Mouse (Mus musculus) limb, embryonic 13.5 days (tissue): ENCODE measurements around the gene Htra3. TPM values are rescaled to one million over a fixed set of nuclear protein-coding genes. Genes with fewer than 3 reads are reported as not detected.

Experiments
- ATAC-seq: fragments of 200-750 bp; cut with Nextera tagmentation; 2 replicates; pipeline ENCODE4 v1.8.0; 2017; ENCODE audit warnings: low read depth, moderate number of reproducible peaks, moderate TSS enrichment; ENCODE audit not compliant: low FRiP score
- H3K27ac ChIP-seq: fragments of 300-500 bp; sonication (generic); 2 replicates; pipeline ENCODE4 v1.5.1; 2015; ENCODE audit warnings: inconsistent platforms, mild to moderate bottlenecking, moderate library complexity
- H3K27me3 ChIP-seq: fragments of 300-500 bp; sonication (generic); 2 replicates; pipeline ENCODE4 v1.6.1; 2015; ENCODE audit warnings: mild to moderate bottlenecking, inconsistent platforms
- H3K36me3 ChIP-seq: fragments of 300-500 bp; sonication (generic); 2 replicates; pipeline ENCODE4 v1.6.1; 2015; ENCODE audit warnings: inconsistent platforms, mild to moderate bottlenecking, moderate library complexity
- H3K4me1 ChIP-seq: fragments of 300-500 bp; sonication (generic); 2 replicates; pipeline ENCODE4 v1.6.1; 2015; ENCODE audit warnings: inconsistent platforms
- H3K4me2 ChIP-seq: fragments of 300-500 bp; sonication (generic); replicated peaks from 2 replicates; pipeline ENCODE4 v1.6.1; 2015; ENCODE audit warnings: inconsistent platforms, mild to moderate bottlenecking, moderate library complexity
- H3K4me3 ChIP-seq: fragments of 300-500 bp; sonication (generic); 2 replicates; pipeline ENCODE4 v1.5.1; 2015; ENCODE audit warnings: moderate library complexity, mild to moderate bottlenecking, inconsistent platforms
- H3K9ac ChIP-seq: fragments of 300-500 bp; sonication (generic); 2 replicates; pipeline ENCODE4 v1.6.1; 2015; ENCODE audit warnings: mild to moderate bottlenecking, inconsistent platforms
- H3K9me3 ChIP-seq: fragments of 300-500 bp; sonication (generic); 2 replicates; pipeline ENCODE4 v1.6.1; 2016; ENCODE audit warnings: inconsistent platforms
- WGBS: fragments of 180-500 bp; shearing (Covaris S2); methylation state at CpG from one replicate; pipeline ENCODE4 v1.1.7; 2015; 5-methylcytosine and 5-hydroxymethylcytosine counted together
- polyA plus RNA-seq: library from polyadenylated mRNA; unstranded; fragments of >200 nt; fragmentation: Nextera tagmentation; extraction: Ambion mirVana; gene quantifications from 2 replicates; pipeline ENCODE4 v1.2.1, GENCODE M21; 2015

Gene Htra3
- polyA plus RNA-seq, 1 experiment from 2014 or later, result 20.1 TPM

DNA sequence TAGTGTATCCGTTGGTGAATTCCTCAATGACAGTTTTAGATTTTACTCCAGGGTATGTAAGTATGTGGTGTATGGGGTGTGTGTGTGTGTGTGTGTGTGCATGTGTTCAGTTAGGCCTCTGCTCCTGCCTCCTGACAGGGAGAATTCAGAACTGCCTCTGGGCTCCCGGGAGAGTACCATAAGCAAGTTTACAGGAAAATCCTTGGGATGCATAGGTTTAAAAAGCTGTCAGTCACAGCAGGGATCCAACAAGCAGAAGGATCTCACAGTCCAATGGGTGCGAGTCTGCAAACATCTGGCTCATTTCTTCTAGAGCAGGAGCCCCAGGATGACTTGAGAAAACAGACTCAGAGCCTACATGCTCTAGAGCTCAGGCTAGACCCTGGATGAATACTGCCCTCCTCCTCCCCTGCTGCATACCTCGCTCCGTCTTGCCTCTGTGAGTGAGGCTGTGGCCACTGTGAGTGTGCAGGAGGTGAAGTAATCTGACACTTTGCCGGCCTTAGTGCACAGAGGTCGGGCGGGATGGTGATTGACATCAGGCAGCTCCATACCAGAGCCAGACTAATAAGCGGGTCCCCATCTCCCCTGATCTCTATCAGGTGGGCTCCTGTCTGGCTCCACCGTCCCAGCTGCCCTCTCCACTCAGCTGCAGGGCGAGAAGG is 9.7 kb downstream of the Htra3 start:
- peak overlapping the region; percentile 55; the same call in 1 of the 2 replicates for H3K27ac ChIP-seq
- H3K4me2 ChIP-seq, result no peak overlapping the region
- no peaks in the 10 kb centered on the region for H3K9me3 ChIP-seq
- no peaks in the 10 kb centered on the region for H3K27me3 ChIP-seq
- peak; percentile 41; the same call in 1 of the 2 replicates for ATAC-seq
- WGBS, result 9% methylated on average over 11 of the region's 11 CpGs
- no peaks in the 10 kb centered on the region for H3K36me3 ChIP-seq
- no peak overlapping the region for H3K9ac ChIP-seq
- H3K4me1 ChIP-seq, result peaks cover 61% of the 10 kb centered on the region
- H3K4me3 ChIP-seq, result no peak overlapping the region

DNA sequence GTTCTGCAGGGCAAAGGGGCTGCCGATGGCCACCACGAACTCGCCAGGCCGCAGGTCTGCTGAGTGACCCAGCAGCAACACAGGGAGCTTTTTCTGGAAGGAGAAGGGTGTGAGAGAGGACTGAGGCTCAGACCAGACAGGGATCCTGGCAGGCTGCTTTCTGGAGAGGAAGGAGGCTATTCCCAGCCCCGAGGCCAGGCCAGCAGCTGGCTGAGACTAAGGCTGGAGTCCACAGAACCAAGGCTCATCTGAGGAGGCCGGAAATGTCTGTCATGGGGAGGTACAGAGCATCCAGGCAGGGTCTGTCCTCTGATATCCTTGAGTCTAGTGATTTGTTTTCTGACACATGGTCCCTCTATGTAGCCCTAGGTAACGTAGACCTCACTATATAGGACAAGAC is 13.4 kb downstream of the Htra3 start:
- H3K9ac ChIP-seq, result no peak overlapping the region
- no peak overlapping the region for H3K4me3 ChIP-seq
- 91% methylated on average over 7 of the region's 7 CpGs for WGBS
- H3K27me3 ChIP-seq, result no peaks in the 10 kb centered on the region
- ATAC-seq, result no peak
- H3K4me2 ChIP-seq, result no peak overlapping the region
- H3K9me3 ChIP-seq, result no peaks in the 10 kb centered on the region
- H3K27ac ChIP-seq, result no peak overlapping the region
- no peaks in the 10 kb centered on the region; the same call in 1 of the 2 replicates for H3K36me3 ChIP-seq
- peaks cover 24% of the 10 kb centered on the region for H3K4me1 ChIP-seq

DNA sequence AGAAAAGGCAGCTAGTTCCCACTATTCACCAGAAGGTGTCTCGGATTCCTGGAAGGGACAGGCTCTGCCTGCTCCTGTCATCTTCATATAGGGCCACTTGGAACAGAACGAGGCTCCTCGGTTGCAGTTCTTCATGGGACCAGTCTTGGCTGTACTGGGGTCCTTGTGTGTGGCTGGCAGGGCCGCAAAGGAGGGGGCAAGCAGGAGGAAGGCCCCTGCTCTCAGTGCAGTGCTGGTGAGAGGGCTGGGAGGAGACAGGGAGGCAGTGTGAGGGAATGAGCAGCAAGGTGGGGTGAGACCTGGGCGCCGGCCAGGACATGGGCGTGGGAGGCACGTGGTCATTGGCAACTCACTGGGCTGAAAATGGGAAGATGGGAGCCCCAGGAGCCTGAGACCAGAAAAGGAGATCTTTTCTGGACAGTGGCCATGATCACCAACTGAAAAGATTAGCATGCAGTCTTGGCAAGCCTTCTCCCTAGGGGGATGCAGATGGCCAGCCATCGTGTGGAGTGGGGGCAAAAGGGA is 17.5 kb downstream of the Htra3 start:
- 84% methylated on average over 9 of the region's 9 CpGs for WGBS
- H3K9me3 ChIP-seq, result no peaks in the 10 kb centered on the region
- H3K4me2 ChIP-seq, result no peak overlapping the region
- H3K27me3 ChIP-seq, result no peaks in the 10 kb centered on the region
- peaks cover 8% of the 10 kb centered on the region; the same call in 1 of the 2 replicates for H3K4me1 ChIP-seq
- no peak overlapping the region for H3K9ac ChIP-seq
- no peak overlapping the region for H3K4me3 ChIP-seq
- ATAC-seq, result no peak
- no peaks in the 10 kb centered on the region; the same call in 1 of the 2 replicates for H3K36me3 ChIP-seq
- H3K27ac ChIP-seq, result no peak overlapping the region

DNA sequence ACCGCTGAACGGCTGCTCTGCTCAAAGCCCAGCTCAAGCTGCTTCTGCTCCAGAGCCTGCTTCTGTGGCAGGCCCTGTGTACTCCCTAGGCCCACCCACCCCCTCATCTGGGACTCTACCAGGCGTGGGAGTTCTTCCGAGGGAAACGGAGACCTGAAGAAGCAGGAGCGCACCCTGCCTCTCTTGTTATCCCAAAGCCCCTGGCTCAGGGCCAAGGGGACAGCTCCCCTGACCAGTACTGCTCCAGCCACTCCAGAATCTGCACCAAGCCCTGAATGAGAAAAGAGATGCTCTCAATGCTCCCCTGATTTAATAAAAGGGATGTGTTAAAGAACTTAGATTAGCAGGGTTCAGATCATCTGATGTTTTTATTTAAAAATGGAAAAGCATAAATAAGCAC is 18.4 kb downstream of the Htra3 start:
- H3K27ac ChIP-seq, result no peak overlapping the region
- no peaks in the 10 kb centered on the region; the same call in 1 of the 2 replicates for H3K36me3 ChIP-seq
- WGBS, result 72% methylated on average over 6 of the region's 6 CpGs
- H3K4me1 ChIP-seq, result peaks cover 8% of the 10 kb centered on the region; the same call in 1 of the 2 replicates
- H3K9ac ChIP-seq, result no peak overlapping the region
- no peaks in the 10 kb centered on the region for H3K9me3 ChIP-seq
- H3K4me3 ChIP-seq, result no peak overlapping the region
- ATAC-seq, result no peak
- H3K27me3 ChIP-seq, result no peaks in the 10 kb centered on the region
- H3K4me2 ChIP-seq, result no peak overlapping the region

DNA sequence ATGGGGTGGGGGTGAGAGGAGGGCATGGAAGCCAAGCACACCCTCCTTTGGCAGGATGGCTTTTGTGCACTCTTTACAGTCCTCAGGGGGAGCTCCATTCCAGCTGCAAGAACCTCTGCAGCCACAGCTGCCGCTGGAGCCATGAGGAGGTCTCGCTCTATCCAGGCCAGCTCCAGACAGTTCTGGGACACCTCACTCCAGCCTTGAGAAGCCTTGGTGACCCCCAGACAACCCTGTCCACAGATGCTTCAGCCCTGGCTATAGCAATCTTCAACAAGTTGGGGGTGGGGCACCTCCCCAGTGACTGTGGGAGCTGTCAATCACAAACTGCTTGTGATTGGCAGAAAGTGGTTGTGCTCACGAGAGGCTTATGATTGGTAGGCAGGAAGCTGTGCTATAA is 20.1 kb downstream of the Htra3 start:
- Histone ChIP-seq H3K9ac (no peak overlapping the region), H3K4me2 (no peak overlapping the region), H3K4me3 (no peak overlapping the region), H3K27me3 (no peaks in the 10 kb centered on the region), H3K27ac (no peak overlapping the region), H3K4me1 (peaks cover 8% of the 10 kb centered on the region; the same call in 1 of the 2 replicates), H3K36me3 (no peaks in the 10 kb centered on the region; the same call in 1 of the 2 replicates), H3K9me3 (no peaks in the 10 kb centered on the region)
- 40% methylated on average over 3 of the region's 3 CpGs for WGBS
- ATAC-seq, result peak; percentile 54

DNA sequence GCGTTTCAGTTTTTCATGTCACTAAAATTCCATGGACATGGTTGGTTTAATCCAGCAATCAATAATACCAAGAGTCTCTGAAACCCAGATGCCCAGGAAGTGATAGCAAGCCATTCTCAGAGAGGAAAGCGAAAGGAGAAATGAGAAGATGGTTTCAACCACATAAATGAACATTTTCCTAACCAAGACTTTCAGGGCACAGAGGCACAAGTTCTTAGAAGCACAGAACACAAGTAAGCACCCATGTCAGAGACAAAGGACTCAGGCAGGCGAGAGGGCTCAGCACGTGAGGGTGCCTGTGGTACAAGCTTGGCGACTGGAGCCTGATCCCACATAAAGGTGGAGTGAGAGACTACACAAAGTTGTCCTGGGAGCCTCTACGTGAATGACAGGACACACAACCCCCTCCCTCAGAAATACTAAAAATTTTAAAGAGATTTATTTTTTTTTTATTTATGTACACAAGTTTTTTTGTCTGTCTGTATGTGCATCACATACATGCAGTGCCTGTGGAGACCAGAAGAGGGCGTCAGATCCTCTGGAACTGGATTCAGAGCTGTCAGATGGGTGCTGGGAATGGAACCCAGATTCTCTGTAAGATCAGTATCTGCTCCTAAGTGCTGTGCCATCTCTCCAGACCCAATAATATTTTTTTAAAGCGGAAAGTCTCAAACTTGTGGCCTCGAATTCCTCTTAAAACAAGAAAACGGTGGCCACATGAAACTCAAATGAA is 23.7 kb downstream of the Htra3 start:
- no peak overlapping the region for H3K9ac ChIP-seq
- ATAC-seq, result no peak
- H3K4me2 ChIP-seq, result no peak overlapping the region
- H3K4me3 ChIP-seq, result no peak overlapping the region
- no peaks in the 10 kb centered on the region for H3K27me3 ChIP-seq
- no peaks in the 10 kb centered on the region for H3K9me3 ChIP-seq
- peaks cover 8% of the 10 kb centered on the region; the same call in 1 of the 2 replicates for H3K4me1 ChIP-seq
- H3K36me3 ChIP-seq, result no peaks in the 10 kb centered on the region
- no peak overlapping the region for H3K27ac ChIP-seq
- WGBS, result 87% methylated on average over 10 of the region's 10 CpGs

DNA sequence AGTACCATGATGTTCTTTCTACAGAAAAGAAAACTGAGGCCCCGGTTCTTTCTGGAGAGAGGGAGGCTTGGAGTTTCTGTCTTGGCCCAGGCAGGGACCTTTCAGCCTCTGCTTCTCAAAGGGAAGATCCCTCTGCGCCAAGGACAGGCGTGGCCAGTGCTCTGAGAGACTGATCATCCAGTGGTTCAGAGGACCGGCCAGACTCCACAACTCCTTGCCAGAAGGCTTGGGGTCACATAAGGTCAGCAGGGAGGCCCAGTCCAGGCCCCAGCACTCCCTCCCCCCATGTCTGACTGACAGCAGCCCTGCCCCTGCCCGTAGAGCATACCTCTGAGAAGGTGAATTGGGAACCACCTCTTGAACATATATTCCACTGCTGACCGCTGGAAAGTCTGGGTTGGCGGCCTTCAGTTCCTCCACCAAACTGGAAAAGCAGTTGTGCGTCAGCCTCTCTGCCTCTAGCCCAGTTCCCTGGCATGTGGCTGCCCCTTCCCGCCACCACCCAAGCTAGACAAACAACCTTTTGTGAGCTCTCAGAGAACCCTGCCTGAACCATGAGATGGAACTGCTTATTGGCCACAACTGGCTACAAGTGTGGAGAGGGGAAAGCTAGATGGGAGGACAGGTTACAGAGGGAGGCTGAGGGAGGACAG is 25.7 kb downstream of the Htra3 start:
- Histone ChIP-seq H3K27ac (no peak overlapping the region), H3K4me2 (no peak overlapping the region), H3K27me3 (no peaks in the 10 kb centered on the region), H3K4me3 (no peak overlapping the region), H3K4me1 (no peaks in the 10 kb centered on the region), H3K9ac (no peak overlapping the region), H3K9me3 (no peaks in the 10 kb centered on the region), H3K36me3 (no peaks in the 10 kb centered on the region)
- no peak for ATAC-seq
- 71% methylated on average over 9 of the region's 9 CpGs for WGBS

DNA sequence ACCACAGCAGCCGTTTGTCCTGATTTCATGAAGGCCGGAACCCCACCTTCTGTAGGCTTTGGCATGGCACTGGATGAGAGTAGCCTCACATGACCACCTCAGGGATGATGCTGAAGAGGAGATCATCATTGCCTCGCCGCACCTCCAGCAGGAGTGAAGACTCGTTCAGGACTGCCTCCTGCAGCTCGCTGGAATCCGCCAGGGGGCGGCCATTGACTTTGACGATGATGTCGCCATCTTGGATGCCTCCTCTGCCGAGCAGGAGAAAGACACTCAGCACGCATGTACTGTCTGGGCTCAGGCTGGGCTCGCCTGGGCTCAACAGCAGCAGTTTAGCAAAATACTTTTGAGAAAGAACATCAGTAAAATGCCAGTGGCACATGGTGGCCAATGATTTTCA is 26.7 kb downstream of the Htra3 start:
- Histone ChIP-seq H3K9ac (no peak overlapping the region), H3K36me3 (no peaks in the 10 kb centered on the region), H3K4me3 (no peak overlapping the region), H3K4me1 (no peaks in the 10 kb centered on the region), H3K4me2 (no peak overlapping the region), H3K27ac (no peak overlapping the region), H3K27me3 (no peaks in the 10 kb centered on the region), H3K9me3 (no peaks in the 10 kb centered on the region)
- ATAC-seq, result no peak
- WGBS, result 86% methylated on average over 13 of the region's 13 CpGs

DNA sequence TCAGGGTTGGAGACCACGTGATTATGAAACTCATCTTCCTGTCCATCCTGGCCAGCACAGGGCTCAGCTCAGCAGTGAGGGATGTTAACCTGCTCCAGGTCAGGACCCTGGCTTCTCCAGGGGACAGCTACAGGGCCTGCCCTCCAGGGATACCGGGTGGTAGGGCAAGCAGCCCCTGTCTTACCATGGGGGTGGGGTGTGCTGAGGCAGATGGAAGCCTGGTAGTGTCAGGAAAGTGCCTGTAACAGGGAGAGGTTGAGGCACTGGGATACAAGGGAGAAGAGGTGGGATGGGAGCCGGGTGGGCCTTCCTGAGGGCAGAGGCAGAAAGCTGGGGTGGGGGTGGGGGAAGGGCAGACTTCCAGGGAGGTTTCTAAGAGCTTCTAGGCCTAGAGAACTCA is 27.3 kb downstream of the Htra3 start:
- Histone ChIP-seq H3K27ac (no peak overlapping the region), H3K36me3 (no peaks in the 10 kb centered on the region), H3K9ac (no peak overlapping the region), H3K4me1 (peaks cover 3% of the 10 kb centered on the region; the same call in 1 of the 2 replicates), H3K27me3 (no peaks in the 10 kb centered on the region), H3K4me3 (no peak overlapping the region), H3K4me2 (no peak overlapping the region), H3K9me3 (no peaks in the 10 kb centered on the region)
- ATAC-seq, result no peak
- 81% methylated on average over 3 of the region's 3 CpGs for WGBS

DNA sequence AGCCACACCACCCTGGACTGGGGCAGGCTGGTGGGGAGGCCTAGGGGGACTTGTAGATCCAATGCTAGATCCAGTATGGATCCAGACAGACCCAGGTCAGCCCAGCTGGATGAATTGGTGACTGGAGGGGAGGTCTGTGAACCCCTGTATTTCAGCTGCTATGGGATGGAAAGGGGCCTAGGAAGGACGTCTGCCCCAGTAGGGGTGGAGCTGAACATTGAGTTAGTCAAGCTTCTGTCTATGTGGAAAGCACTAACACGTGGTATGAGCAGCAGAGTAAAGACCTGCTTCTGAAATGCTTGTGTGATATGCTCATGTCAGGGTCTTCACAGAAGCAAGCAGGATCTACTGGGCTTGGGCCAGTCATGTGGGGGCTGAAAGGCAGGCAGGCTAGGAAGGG is 31.4 kb downstream of the Htra3 start:
- WGBS, result 52% methylated on average over 2 of the region's 2 CpGs
- no peaks in the 10 kb centered on the region for H3K36me3 ChIP-seq
- no peaks in the 10 kb centered on the region for H3K27me3 ChIP-seq
- H3K4me3 ChIP-seq, result no peak overlapping the region
- H3K4me1 ChIP-seq, result peaks cover 3% of the 10 kb centered on the region; the same call in 1 of the 2 replicates
- no peak overlapping the region for H3K9ac ChIP-seq
- H3K27ac ChIP-seq, result no peak overlapping the region
- H3K4me2 ChIP-seq, result no peak overlapping the region
- no peaks in the 10 kb centered on the region for H3K9me3 ChIP-seq
- no peak for ATAC-seq

DNA sequence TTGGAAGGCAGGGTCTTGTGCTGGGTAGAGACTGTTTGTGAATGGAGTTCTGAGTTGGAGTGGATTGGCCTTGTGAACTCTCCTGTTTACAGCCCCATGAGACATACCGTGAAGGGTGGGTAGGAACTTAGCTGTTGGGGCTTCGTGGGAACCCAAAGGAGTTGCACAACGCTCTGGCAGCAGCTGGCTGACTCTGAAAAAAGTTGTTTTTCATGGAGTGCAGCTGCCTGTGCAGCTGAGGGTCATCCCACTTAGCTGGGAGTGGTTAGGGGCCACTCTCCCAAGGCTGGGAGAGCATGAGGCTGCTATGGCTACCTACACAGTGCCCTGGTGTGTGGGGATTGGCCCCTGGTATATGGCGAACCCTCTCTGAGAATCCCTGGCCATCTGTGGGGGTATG is 32.0 kb downstream of the Htra3 start:
- Histone ChIP-seq H3K4me1 (peaks cover 9% of the 10 kb centered on the region; the same call in 1 of the 2 replicates), H3K9ac (no peak overlapping the region), H3K27me3 (no peaks in the 10 kb centered on the region), H3K9me3 (no peaks in the 10 kb centered on the region), H3K27ac (no peak overlapping the region), H3K4me3 (no peak overlapping the region), H3K4me2 (no peak overlapping the region), H3K36me3 (no peaks in the 10 kb centered on the region)
- WGBS, result 71% methylated on average over 4 of the region's 4 CpGs
- no peak for ATAC-seq

DNA sequence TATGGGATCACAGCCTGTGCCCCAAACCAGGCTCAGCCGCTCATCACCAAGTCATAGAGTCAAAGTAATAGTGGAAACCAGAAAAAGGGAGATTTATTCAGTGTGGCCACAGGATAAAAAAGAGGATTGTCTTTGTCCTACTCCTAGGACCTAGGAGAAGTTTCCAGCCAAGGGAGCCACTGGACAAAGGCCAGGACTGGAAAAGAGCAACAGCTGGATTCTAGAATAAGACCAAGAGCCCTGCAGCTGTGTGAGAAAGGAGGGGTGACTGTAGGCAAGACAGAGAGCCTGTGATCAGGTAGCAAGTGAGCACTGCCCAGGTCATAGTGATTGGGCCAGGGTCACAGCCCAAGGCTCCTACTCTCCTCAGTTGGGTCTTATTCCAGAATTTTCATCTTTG is 32.7 kb downstream of the Htra3 start:
- H3K36me3 ChIP-seq, result no peaks in the 10 kb centered on the region
- 83% methylated on average over 1 of the region's 1 CpGs for WGBS
- no peaks in the 10 kb centered on the region for H3K9me3 ChIP-seq
- H3K27me3 ChIP-seq, result no peaks in the 10 kb centered on the region
- H3K27ac ChIP-seq, result no peak overlapping the region
- no peak overlapping the region for H3K9ac ChIP-seq
- H3K4me3 ChIP-seq, result no peak overlapping the region
- H3K4me1 ChIP-seq, result peaks cover 9% of the 10 kb centered on the region; the same call in 1 of the 2 replicates
- H3K4me2 ChIP-seq, result no peak overlapping the region
- no peak for ATAC-seq
